Mouse (Mus musculus) gastrocnemius, postnatal 4 days (tissue): Measurements from ENCODE around the gene Wwc2. TPM values are rescaled to one million over a fixed set of nuclear protein-coding genes. Genes with fewer than 3 reads are reported as not detected.

Source experiments
- DNase-seq, 2 experiments: peaks; one replicate each; pipeline ENCODE4 v3.0.0; 2021 to 2022; ENCODE audit warnings: low spot score in 2 of 2, mixed read lengths in 2 of 2
- total RNA-seq, 2 experiments: library from RNA; stranded (reverse); gene quantifications; 2 replicates each; pipeline ENCODE4 v1.2.3; 2021

The Wwc2 gene
- total RNA-seq, 2 experiments from 2014 or later = 19.5 to 20.2 TPM

DNA sequence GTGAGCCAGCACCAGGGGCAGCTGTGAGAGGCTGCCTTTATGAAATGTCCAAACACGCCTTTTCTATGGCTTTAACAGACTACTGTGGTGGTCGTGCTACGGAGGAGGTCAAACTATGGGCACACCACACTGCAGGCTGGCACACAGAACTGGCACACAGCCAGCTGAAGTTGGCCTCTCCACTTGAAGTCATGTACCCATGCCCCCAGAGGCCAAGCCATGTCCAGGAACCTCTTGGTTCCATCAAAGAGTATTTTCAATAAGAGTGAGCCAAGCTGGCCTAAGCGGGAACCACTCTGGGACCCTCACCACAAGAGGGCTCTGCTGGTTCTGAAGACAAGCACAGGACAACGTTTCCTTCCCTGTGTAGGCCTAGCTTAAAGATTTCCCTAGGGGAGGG lies 49.7 kb downstream of the Wwc2 start:
- DNase-seq = no peak

DNA sequence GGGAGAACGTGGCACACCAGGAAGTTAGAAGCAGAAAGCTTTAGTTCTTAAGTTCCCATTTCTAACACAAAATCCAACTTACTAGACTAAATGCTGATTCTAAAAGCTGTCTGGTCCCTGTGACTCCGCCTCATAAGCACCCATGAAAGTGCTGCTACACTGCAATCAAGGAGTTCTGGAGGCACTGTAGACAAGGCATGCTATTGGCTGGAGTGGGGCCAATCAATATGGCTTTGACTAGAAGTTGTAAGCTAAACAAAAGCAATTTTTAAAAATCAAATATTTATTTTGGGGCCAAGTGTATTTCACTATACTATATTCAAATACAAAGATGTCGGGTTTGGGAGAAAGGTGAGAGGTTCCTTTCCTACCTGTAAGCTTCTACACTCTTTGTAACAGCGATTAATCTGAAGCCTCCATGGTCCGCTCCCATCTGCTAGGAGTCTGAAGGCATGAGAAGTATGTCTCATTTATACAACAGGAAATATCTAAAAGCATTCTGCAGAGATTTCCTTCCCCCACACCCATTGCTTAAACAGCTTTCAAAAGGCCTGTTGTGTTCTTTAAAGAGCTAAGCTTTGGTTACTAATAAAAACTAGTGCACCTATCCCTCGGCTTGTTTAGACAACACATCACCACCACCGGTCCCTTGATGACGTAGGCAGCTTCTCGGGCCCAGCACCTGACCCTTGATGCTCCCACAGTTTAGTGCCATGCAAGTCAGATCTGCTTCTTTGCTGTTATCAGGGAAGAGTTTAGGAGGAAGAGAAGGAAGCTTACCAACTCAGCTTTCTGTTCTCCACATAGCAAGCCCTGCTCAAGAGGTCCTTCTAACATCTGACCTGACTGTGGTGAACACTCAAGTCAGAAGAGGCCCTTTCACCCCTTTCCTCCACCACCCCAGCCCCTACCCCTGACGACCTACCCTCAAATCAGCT lies 50.5 kb downstream of the Wwc2 start:
- no peak for DNase-seq

GRCm38 (mm10) chr8:47939217-47939616 lies 51.5 kb downstream of the Wwc2 start:
- DNase-seq = no peak

DNA sequence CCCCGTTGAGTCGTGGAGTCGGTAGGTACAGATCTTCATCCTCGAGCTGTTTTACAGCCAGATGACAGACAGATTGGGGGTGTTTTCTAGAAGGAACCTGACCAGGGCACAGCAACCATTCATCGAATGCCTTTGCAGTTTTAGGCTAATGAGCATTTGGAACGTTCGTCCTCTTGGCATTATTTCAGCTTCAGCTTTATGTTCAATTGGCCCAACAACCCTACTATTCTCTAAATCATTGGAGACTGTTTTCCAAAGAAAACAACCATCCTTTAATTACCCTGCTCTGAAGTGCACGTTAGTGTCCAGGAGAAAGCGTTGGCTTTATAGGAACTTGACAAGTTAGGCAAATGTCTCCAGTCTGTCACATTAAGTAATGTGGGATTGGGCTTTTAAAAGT lies 54.3 kb downstream of the Wwc2 start:
- no peak for DNase-seq

GRCm38 (mm10) chr8:47935461-47935860 lies 55.3 kb downstream of the Wwc2 start:
- DNase-seq = no peak

DNA sequence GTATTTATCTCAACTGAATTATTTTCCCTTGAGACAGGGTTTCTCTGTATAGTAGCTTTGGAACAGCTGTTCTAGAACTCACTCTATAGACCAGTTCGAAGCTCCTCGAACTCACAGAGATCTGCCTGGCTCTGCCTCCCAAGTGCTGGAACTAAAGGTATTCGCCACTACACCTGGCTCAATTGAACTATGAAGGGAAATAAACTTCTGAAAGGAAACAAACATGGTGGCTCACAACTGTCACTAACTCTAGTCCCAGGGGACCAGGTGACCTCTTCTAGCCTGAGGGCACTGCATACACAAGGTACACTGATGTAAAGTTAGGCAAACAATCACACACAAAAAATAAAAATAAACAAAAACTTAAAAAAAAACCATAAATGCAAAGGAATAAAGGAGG lies 57.6 kb downstream of the Wwc2 start:
- DNase-seq = no peak

DNA sequence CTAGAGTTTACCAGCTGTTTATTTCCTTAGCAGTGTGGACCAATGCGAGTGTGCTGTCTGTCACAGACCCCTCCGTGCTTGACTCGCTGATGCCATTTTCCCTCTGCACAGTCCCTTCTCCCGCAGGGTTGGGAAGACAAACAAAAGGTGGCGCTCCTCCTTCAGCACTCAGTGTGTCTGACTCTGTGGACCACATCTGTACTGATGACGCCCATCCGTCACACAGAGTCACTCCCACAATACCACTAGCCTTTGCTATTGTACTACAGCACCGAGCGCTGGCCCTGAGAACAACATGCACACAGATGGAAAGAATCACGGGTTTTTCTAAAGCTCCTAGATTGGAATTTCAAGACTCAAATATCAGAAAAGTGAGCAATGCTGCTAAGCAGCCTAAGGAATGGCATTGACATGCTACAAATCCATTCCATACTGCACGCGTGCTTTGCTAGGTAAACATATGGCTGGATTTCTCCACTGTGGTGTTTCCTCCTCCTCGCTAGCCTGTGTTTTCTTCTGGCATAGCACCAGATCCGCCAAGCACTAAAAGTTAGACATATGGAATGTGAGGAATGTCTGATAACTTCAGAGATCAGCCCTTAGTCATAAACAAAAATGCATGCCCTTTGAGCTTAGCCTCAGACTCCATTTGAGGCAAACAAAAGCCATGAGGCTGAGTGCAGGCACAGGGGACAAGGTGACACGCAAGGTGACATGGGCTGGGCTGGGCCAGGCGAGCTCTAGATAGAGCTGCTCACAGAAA lies 58.5 kb downstream of the Wwc2 start:
- no peak for DNase-seq

DNA sequence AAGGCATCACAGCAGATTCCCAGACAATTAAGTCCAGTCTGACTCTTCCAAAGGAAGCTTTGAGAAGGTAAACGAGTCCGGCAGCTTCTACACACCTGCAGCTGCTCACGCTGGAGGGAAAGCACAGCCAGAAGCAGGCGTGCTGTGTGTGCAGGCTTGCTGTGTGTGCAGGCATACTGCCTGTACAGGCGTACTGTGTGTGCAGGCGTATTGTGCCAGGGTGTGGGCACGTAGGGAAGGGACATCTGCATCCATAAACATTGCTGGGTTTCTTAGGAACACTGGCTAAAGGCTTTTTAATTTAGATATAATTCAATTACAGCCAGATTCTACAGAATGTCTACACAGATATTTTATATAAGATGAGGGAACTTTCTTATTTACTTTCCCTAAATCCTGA lies 59.4 kb downstream of the Wwc2 start:
- DNase-seq = no peak

DNA sequence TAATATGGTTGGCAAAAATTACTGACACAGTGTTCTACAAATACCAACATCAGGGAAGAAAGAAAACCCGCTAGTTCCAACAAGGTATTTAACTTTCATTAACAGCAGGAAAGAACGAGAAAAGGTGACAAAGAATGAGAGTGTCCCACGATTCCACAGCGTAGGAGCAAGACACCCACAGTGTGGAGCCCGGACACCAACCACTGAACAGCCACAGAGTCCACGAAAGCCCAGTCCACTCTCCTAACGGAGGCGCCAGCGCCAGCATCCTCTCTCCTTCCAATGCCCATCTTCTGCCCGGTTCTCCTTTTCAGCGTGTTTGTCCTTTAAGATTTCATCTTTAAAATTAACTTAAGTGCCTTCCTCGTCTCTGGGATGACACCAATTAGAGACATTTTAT lies 61.1 kb downstream of the Wwc2 start:
- DNase-seq = no peak

DNA sequence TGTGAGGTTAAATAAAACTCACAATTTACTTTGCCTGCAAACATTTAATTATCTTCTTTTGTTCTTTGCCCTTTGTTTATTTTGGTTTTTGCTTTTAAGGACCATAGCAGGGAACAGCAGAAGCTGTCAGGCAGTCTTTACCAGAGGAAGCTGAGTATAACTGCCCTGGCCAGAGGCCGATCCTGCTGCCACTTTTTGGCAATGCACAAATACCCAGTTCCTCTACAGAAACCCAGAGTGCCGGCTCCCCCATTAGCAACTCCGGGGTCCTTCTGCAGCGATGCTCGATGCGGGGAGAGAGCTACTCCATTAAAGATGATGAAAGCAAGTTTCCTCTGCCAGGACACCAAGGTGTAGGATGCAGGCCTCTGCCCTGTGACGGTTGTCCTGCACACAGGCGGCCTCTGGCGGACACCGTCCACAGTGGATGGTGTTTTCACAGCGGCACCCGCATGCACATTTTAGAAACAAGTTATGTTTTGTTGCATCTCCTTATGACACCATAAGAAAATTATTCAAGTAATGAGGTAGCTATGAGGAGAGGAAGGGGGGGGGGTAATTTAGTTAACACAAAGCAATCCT lies 62.0 kb downstream of the Wwc2 start:
- no peak for DNase-seq

- DNase-seq = no peak
Observed at GRCm38 (mm10) chr8:47924921-47925320, 65.8 kb downstream of the Wwc2 start.

- no peak for DNase-seq
Observed at GRCm38 (mm10) chr8:47922816-47923215, 67.9 kb downstream of the Wwc2 start.

- DNase-seq = no peak
Observed at GRCm38 (mm10) chr8:47922011-47922410, 68.7 kb downstream of the Wwc2 start.

- DNase-seq = no peak
Observed at GRCm38 (mm10) chr8:47920575-47921144, 70.1 kb downstream of the Wwc2 start.

- DNase-seq = no peak
Observed at GRCm38 (mm10) chr8:47917060-47918035, 73.4 kb downstream of the Wwc2 start.

GRCm38 (mm10) chr8:47915521-47915920 lies 75.2 kb downstream of the Wwc2 start:
- no peak for DNase-seq

GRCm38 (mm10) chr8:47914946-47915345 lies 75.8 kb downstream of the Wwc2 start:
- DNase-seq = no peak

DNA sequence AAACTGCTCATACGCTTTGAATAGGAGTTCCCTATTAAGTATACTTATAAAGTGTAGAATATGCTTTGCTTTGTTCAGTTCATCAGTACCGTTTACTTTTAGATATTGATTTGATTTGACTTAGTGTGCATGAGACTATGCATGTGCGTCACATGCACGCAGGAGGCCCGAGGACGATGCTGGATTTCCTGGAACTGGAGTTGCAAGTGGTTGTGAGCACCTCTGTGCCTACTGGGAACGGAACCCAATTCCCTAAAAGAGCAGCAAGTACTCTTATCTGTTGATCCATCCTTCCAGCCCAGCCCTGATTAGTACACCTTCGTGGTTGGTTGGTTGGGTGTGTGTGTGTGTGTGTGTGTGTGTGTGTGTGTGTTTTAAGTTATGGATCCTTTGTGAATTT lies 76.6 kb downstream of the Wwc2 start:
- no peak for DNase-seq

DNA sequence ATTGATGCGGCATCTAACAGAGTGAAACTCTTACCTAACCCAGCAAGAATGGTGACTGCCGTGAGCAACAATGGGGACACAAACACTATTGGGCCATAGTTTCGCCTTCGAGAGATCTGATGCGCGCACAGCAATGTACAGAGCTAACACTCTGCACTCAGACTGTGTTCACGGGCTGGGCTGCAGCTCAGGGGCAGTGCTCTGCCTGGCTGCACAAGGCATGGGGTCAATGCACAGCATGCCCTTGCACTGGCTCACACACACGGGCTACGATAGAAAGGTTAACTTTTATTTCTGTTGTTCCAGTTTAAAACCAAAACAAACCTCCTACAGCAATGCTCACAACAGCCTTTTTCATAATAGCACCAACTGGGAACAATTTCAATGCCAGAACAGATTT lies 77.1 kb downstream of the Wwc2 start:
- no peak for DNase-seq

DNA sequence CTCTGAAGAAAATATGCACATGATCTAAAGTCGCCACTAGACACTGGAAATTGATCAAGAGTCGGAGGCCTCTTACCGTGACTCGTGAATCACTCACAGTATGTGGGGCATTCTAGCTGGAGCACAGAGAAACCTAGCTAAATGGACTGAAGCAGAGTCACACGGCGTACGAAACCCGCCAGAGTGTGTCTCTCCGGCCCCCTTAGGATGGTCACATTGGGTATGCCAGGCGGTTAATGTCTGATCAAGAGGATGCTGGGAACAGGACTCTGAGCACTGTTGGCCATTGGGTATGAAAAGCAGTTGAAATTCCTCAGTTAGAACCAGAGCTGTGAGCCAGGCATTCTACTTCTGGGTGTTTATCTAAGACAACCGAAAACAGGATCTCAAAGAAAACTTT lies 81.0 kb downstream of the Wwc2 start:
- DNase-seq = no peak
